Mouse (Mus musculus): ENCODE results near the gene Nmnat3. TPM values are rescaled to one million over a fixed set of nuclear protein-coding genes. Genes with fewer than 3 reads are reported as not detected.

Gene Nmnat3
- 1.6 TPM for polyA plus RNA-seq (2015; fragmentation: Illumina TruSeq; extraction: RNeasy Lipid Tissue Mini Kit (QIAGEN cat#74804); ENCODE audit: insufficient read depth, low read depth, low replicate concordance)

DNA sequence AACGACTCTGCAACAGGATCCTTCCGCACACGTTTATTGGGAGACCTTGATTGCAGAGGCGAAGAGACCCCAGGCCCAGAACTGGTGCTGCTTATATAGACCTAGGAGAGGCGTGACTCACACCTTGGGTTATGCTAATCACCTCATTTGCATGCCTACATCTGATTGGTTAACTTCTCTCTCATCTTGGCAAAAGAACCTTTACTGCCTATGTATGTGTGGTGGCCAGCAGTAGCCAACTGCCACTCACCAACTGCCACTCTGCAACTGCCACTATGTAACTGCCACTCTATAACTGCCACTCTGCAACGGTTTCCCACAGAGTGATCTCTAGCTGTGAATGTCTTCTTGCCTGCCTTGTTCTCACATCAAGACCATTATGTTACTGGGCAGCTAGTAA lies at the start of gene Nmnat3:
TSS of gene Nmnat3 (plus strand) at position 301 of the 400 bp plus-strand sequence.

GRCm38 (mm10) chr9:98422656-98423055 lies 135.4 kb downstream of the Nmnat3 start, which contains the start of gene Rbp1:
Gene Rbp1 (plus strand): TSS chr9:98422961.

Other genes with a start within 250 kb of the Nmnat3 start
- gene Rbp1, start 135.5 kb downstream of the Nmnat3 start, polyA plus RNA-seq (2015; fragmentation: Illumina TruSeq; extraction: RNeasy Lipid Tissue Mini Kit (QIAGEN cat#74804); ENCODE audit: insufficient read depth, low read depth, low replicate concordance): 4.5 TPM
- not detected for gene Rbp2, start 198.7 kb downstream of the Nmnat3 start, polyA plus RNA-seq (2015; fragmentation: Illumina TruSeq; extraction: RNeasy Lipid Tissue Mini Kit (QIAGEN cat#74804); ENCODE audit: insufficient read depth, low read depth, low replicate concordance)